Mouse (Mus musculus): ENCODE data around the gene Pth1r.

GRCm38 (mm10) chr9:110713389-110713788 is 33.6 kb downstream of the Pth1r start:
- TF ChIP-seq CTCF (IDR thresholded peaks at IDR 0.05 in 2 of 3, conservative IDR thresholded peaks at IDR 0.05 in 1 of 3; ENCODE audit: control insufficient read depth in 1 of 3, insufficient read depth in 1 of 3, low read depth in 2 of 3, low read length in 3 of 3, poor library complexity in 1 of 3, severe bottlenecking in 1 of 3): no peak
- no peak for TF ChIP-seq ZNF384 (IDR thresholded peaks at IDR 0.05; ENCODE audit: low read depth, low read length)
- no peak for TF ChIP-seq ZMIZ1 (IDR thresholded peaks at IDR 0.05; ENCODE audit: low read depth, low read length)
- TF ChIP-seq MAX (IDR thresholded peaks at IDR 0.05; ENCODE audit: low read length): no peak
- TF ChIP-seq TAL1 (IDR thresholded peaks at IDR 0.05; ENCODE audit: low read length): no peak
- TF ChIP-seq ELF1 (IDR thresholded peaks at IDR 0.05; ENCODE audit: low read depth, low read length): no peak
- TF ChIP-seq POLR2A (IDR thresholded peaks at IDR 0.05; ENCODE audit: control insufficient read depth in 1 of 2, insufficient read depth in 1 of 2, low read depth in 1 of 2, low read length in 2 of 2, poor library complexity in 1 of 2): no peak
